Mouse (Mus musculus) hindbrain, embryonic 15.5 days (tissue): Measurements from ENCODE around the gene Hnrnph1. TPM values are rescaled to one million over a fixed set of nuclear protein-coding genes. Genes with fewer than 3 reads are reported as not detected.
A peak's percentile ranks its signal among the peaks of the same experiment; 100 is the strongest.

ENCODE experiments used
- ATAC-seq: fragments of 200-750 bp; cut with Nextera tagmentation; 2 replicates; pipeline ENCODE4 v1.8.0; 2017; ENCODE audit warnings: low read depth, moderate number of reproducible peaks, moderate TSS enrichment; ENCODE audit not compliant: low FRiP score
- H3K27ac ChIP-seq: fragments of 300-500 bp; sonication (generic); replicated peaks from 2 replicates; pipeline ENCODE4 v1.5.1; 2015; ENCODE audit warnings: mild to moderate bottlenecking, inconsistent platforms
- H3K27me3 ChIP-seq: fragments of 300-500 bp; sonication (generic); 2 replicates; pipeline ENCODE4 v1.6.1; 2015; ENCODE audit warnings: control low read depth, inconsistent platforms
- H3K36me3 ChIP-seq: fragments of 300-500 bp; sonication (generic); 2 replicates; pipeline ENCODE4 v1.6.1; 2015; ENCODE audit warnings: control low read depth, inconsistent platforms
- H3K4me1 ChIP-seq: fragments of 300-500 bp; sonication (generic); replicated peaks from 2 replicates; pipeline ENCODE4 v1.6.1; 2015; ENCODE audit warnings: control low read depth, inconsistent platforms
- H3K4me2 ChIP-seq: fragments of 300-500 bp; sonication (generic); 2 replicates; pipeline ENCODE4 v1.6.1; 2015; ENCODE audit warnings: moderate library complexity, mild to moderate bottlenecking, inconsistent platforms
- H3K4me3 ChIP-seq: fragments of 300-500 bp; sonication (generic); 2 replicates; pipeline ENCODE4 v1.5.1; 2015; ENCODE audit warnings: mild to moderate bottlenecking, inconsistent platforms
- H3K9ac ChIP-seq: fragments of 300-500 bp; sonication (generic); 2 replicates; pipeline ENCODE4 v1.6.1; 2015; ENCODE audit warnings: inconsistent platforms
- H3K9me3 ChIP-seq: fragments of 300-500 bp; sonication (generic); 2 replicates; pipeline ENCODE4 v1.6.1; 2016; ENCODE audit warnings: control low read depth, inconsistent platforms
- WGBS: fragments of 180-500 bp; shearing (Covaris S2); methylation state at CpG from one replicate; pipeline ENCODE4 v1.1.7; 2015; 5-methylcytosine and 5-hydroxymethylcytosine counted together
- polyA plus RNA-seq: library from polyadenylated mRNA; unstranded; fragments of >200 nt; fragmentation: Nextera tagmentation; extraction: Ambion mirVana; gene quantifications from 2 replicates; pipeline ENCODE4 v1.2.1, GENCODE M21; 2015

Gene Hnrnph1
- polyA plus RNA-seq, 1 experiment from 2014 or later = 418 TPM

DNA sequence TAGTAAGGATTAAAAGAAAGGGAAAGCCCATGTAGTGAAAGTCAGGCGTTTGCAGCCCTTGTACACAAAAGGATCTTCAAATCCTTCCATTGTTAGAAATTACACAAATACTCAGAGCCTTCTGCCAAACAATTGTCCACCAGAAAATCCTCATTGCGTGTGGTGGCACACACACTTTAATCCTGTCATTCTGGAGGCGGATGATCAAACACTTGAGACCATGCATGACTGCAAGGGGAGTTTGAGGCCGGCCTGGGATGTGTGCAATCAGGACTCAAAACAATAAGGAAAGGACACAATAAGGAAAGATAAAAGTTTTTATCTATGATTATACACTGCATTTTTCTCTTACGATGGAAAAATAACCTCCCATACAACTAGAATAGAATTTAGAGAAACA is 1.4 kb upstream of the Hnrnph1 start:
- Histone ChIP-seq H3K9ac (no peak overlapping the region), H3K4me2 (no peak overlapping the region), H3K27me3 (no peaks in the 10 kb centered on the region), H3K27ac (no peak overlapping the region), H3K36me3 (peaks cover 7% of the 10 kb centered on the region), H3K4me1 (peaks cover 40% of the 10 kb centered on the region), H3K4me3 (no peak overlapping the region), H3K9me3 (no peaks in the 10 kb centered on the region)
- WGBS = 83% methylated on average over 5 of the region's 5 CpGs
- no peak for ATAC-seq

DNA sequence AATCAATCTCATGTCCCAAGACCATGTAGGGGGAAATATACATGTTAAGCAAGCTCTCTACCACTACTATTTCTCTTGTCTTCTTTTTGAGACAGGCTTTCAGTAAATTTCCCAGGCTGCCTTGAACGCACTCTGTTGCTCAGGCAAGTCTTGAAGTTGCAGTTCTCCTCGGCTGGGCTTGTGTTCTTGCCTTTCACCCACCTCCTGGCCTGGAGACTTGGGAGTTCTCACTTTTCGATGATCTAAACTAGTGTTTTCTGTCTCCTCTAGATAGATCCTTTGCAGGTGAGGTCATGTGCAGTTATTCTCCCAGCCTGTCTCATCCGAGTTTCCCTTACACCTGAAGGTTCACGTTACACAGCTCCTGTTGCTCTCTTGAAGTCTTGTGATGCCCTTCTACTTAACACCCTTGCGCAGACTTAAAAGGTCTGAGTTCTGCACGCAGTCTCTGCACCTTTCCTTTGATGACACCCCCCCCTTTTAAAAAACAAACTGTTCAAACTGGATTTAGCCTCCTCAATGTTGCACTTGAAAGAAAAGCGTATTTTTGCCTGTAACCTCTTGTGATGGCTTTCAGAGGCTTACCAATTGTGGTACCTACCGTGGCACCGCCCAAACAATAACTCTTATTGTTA is 517 bp upstream of the Hnrnph1 start:
- Histone ChIP-seq H3K4me2 (peak overlapping the region; percentile 78), H3K9ac (peak overlapping the region; percentile 79), H3K27ac (peak overlapping the region; percentile 99), H3K4me3 (peak overlapping the region; percentile 98), H3K9me3 (no peaks in the 10 kb centered on the region), H3K4me1 (peaks cover 35% of the 10 kb centered on the region), H3K36me3 (peaks cover 7% of the 10 kb centered on the region), H3K27me3 (no peaks in the 10 kb centered on the region)
- no peak for ATAC-seq
- WGBS = 27% methylated on average over 10 of the region's 10 CpGs

DNA sequence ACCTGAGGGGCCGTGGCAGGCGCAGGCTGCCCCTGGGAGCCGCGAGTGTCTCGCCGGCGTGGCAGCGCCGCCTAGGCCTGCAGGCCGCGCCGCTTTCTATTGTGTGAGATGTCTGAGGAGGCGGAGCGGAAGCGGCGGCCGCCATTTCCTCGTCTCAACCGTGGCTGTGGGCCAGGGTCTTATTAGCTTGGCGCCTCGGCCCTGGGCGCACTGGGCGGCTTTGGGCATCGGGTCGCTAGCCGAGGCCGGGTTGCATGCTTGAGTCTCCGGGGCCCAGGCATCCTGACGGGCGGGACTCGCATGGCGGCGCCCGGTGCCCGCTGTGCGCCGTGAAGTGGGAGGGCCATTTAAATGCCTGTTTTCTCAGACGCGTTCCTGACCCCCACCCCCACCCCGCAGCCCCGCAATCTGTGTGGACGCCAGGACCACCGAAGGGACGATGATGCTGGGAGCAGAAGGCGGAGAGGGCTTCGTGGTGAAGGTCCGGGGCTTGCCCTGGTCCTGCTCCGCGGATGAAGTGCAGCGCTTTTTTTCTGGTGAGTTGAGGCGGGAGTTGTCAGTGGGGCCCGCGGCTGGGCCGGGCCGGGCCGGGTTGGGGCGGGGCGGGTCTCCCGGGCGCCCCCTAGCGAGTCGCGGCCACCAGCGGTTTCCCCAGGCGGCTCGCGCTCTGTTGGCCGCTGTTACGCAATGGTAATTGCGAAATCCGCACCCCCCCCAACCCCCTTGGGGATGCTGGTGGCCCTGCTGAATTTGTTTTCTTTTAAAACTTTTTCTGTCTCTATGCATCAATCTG is 1.3 kb downstream of the Hnrnph1 start:
- Histone ChIP-seq H3K27ac (peak overlapping the region; percentile 99), H3K9me3 (no peaks in the 10 kb centered on the region), H3K27me3 (no peaks in the 10 kb centered on the region), H3K9ac (peak overlapping the region; percentile 100), H3K4me1 (peaks cover 34% of the 10 kb centered on the region), H3K36me3 (peaks cover 18% of the 10 kb centered on the region), H3K4me3 (peak overlapping the region; percentile 98), H3K4me2 (peak overlapping the region; percentile 90)
- under 1% methylated on average over 61 of the region's 71 CpGs for WGBS
- peak; percentile 79 for ATAC-seq

DNA sequence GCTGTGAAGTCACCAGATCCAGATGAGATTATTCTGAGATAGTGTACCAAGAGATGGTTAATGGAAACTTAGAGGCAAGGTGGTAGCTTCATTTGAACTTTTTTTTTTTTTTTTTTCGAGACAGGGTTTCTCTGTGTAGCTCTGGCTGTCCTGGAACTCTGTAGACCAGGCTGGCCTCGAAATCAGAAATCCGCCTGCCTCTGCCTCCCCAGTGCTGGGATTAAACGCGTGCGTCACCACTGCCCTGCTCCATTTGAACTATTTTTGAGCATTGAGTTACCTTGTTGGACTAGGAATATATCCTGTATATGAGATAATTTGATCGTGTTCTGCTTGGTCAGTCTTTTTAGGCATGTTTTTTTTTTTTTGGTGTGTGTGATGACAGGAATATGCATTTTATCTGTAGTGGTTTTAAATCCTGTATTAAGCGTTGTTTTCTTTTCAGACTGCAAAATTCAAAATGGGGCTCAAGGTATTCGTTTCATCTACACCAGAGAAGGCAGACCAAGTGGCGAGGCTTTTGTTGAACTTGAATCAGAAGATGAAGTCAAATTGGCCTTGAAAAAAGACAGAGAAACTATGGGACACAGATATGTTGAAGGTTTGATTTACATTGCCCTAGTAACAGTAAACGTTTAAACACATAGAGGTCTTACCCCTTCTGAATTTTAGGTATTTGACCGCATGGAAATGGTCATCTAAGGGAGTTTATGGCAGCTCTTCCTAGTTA is 2.4 kb downstream of the Hnrnph1 start:
- no peak overlapping the region for H3K27ac ChIP-seq
- no peaks in the 10 kb centered on the region for H3K9me3 ChIP-seq
- H3K36me3 ChIP-seq = peaks cover 24% of the 10 kb centered on the region
- peak overlapping the region; percentile 90 for H3K4me2 ChIP-seq
- H3K4me1 ChIP-seq = peaks cover 34% of the 10 kb centered on the region
- H3K9ac ChIP-seq = peak overlapping the region; percentile 100
- no peaks in the 10 kb centered on the region for H3K27me3 ChIP-seq
- ATAC-seq = no peak
- whole genome bisulfite sequencing = 64% methylated on average over 12 of the region's 12 CpGs
- H3K4me3 ChIP-seq = peak overlapping the region; percentile 98

DNA sequence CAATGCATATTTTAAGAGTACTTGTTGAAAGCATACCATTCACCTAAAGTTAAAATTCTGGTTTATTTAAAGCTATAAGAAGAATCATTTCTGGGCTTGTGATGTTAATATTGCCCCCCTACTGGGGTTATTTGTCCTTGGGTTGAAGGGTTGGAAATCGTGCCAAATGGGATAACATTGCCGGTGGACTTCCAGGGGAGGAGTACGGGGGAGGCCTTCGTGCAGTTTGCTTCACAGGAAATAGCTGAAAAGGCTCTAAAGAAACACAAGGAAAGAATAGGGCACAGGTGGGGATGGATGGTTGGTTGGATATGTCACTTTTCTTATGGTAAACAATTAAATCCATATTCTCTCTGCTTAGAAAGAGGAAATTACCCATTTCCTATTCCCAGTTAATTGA is 4.5 kb downstream of the Hnrnph1 start:
- H3K9me3 ChIP-seq = no peaks in the 10 kb centered on the region
- no peaks in the 10 kb centered on the region for H3K27me3 ChIP-seq
- 13% methylated on average over 4 of the region's 4 CpGs for WGBS
- peak overlapping the region; percentile 56 for H3K4me2 ChIP-seq
- peaks cover 37% of the 10 kb centered on the region for H3K36me3 ChIP-seq
- H3K4me1 ChIP-seq = peaks cover 30% of the 10 kb centered on the region
- no peak overlapping the region for H3K27ac ChIP-seq
- H3K9ac ChIP-seq = no peak overlapping the region
- ATAC-seq = no peak
- peak overlapping the region; percentile 30 for H3K4me3 ChIP-seq

DNA sequence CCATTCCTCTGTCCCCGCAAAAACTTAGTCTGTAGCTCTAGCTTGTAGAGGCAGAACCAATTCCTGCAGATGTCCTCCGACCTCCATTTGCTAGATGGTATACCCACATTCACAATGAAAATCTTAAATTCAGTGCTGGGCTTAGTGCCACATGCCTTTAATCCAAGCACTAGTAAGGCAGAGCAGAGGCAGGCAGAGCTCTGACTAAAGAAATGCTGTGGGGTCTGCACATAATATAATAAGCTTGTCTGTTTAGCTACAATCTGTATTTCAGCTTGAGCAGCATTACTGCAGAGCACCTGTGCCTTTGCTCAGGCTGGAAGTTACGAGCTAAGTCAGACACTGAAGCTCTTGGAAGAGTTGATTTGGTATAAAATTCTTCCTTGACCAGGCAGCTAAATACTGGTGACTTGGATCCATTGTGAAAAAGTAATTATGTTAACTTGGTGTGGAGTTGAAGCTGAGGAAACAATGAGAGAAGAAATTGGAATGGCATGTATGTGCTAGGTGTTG is 10.4 kb downstream of the Hnrnph1 start:
- no peak for ATAC-seq
- no peaks in the 10 kb centered on the region for H3K9me3 ChIP-seq
- no peaks in the 10 kb centered on the region for H3K4me1 ChIP-seq
- H3K9ac ChIP-seq = no peak overlapping the region
- WGBS = 74% methylated on average over 3 of the region's 3 CpGs
- no peak overlapping the region for H3K27ac ChIP-seq
- H3K27me3 ChIP-seq = no peaks in the 10 kb centered on the region
- H3K4me2 ChIP-seq = no peak overlapping the region
- peaks cover 76% of the 10 kb centered on the region for H3K36me3 ChIP-seq
- H3K4me3 ChIP-seq = no peak overlapping the region

DNA sequence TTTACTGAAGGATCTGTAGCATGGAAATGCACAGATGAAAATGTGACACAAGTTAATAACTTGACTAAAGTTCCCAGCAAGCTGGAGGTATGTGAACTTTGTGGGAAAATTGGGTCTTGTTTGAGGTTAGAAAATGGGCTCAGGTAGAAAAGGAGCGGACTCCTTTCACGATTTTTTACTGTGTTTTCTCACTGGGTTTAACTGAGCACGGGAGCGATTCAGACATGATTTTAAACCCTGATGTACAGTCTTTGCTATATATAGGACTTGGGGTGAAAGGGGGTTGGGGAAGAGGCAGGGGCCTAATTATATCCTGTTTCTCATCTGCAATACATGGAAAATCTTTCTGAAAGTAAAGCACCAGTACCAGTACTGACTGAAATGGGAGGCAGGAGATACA is 10.9 kb downstream of the Hnrnph1 start:
- Histone ChIP-seq H3K27me3 (no peaks in the 10 kb centered on the region), H3K4me2 (no peak overlapping the region), H3K9me3 (no peaks in the 10 kb centered on the region), H3K9ac (no peak overlapping the region), H3K4me3 (no peak overlapping the region), H3K27ac (no peak overlapping the region), H3K36me3 (peaks cover 76% of the 10 kb centered on the region), H3K4me1 (no peaks in the 10 kb centered on the region)
- ATAC-seq = no peak
- WGBS = 88% methylated on average over 4 of the region's 4 CpGs

DNA sequence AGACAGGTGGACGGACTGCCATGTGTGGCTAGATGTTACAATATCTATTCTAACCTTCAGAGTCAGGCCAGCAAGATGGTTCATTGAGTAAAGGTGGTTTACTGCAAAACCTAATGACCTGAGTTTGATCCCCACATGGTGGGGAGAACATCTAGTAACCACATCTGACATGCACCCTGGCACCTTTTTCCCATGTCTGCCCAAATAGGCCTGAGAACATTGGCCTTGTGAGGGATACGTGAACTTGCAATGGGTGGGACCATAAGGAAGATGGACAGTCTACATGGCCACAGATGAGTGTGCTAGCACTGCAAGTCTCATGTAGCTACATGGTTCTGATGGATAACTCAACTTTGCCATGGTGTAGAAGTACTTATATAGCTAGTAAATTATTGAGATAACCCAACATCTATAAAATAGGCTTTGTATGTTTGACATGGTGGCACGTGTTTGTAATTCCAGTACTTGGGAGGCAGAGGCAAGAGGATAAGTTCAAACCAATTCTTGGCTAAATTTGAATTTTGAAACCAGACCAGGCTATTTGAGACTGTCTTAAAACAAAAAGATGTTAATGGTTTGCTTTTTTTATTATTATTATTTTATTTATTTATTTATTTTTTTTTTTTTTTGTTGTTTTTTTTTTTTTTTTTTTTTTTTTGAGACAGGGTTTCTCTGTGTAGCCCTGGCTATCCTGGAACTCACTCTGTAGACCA is 11.6 kb downstream of the Hnrnph1 start:
- Histone ChIP-seq H3K4me3 (no peak overlapping the region), H3K36me3 (peaks cover 76% of the 10 kb centered on the region), H3K4me1 (no peaks in the 10 kb centered on the region), H3K9me3 (no peaks in the 10 kb centered on the region), H3K9ac (no peak overlapping the region), H3K4me2 (no peak overlapping the region), H3K27me3 (no peaks in the 10 kb centered on the region), H3K27ac (no peak overlapping the region)
- no peak for ATAC-seq
- 95% methylated on average over 3 of the region's 3 CpGs for WGBS

DNA sequence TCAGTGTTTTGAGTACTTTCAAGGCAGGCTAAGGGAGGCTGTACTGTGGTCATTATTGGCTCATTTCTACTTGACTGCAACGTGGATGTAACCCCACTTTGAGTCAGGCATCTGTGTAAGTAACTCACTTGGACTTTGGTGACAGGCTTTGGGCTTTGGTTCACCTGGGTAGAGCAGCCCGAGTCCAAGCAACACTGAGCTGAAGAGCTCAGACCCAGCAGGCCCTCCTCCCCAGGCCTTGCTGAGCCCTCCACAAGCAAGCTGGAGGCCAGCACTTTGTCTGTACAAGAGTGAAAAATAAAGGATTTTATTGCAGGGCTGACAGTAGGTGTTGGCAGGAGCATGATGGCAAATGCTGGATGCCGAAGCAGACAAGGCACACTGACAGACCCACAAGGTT is 12.2 kb downstream of the Hnrnph1 start:
- Histone ChIP-seq H3K36me3 (peaks cover 78% of the 10 kb centered on the region), H3K4me2 (no peak overlapping the region), H3K4me1 (no peaks in the 10 kb centered on the region), H3K27ac (no peak overlapping the region), H3K9me3 (no peaks in the 10 kb centered on the region), H3K9ac (no peak overlapping the region), H3K27me3 (no peaks in the 10 kb centered on the region), H3K4me3 (no peak overlapping the region)
- 80% methylated on average over 3 of the region's 3 CpGs for WGBS
- no peak for ATAC-seq

DNA sequence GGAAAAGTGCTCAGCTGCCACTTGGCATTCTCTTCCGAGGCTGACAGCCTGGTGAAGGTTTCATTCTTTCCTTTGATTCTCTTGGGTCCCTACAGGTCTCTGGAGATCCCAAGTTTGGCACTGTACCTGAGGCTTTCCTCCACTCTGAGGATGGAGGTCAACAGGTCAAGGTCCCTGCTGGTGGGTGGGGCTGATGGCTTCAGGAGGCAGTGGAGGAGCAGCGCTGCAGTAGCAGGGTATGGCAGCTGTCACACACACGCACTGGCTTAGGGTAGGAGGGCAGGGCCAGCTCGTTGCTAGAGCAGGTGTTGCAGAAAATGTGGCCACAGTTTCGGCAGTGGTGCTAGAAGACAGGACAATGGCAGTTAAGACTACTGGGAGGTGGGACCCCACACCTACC is 12.8 kb downstream of the Hnrnph1 start:
- H3K9me3 ChIP-seq = no peaks in the 10 kb centered on the region
- H3K9ac ChIP-seq = no peak overlapping the region
- H3K4me3 ChIP-seq = no peak overlapping the region
- 71% methylated on average over 5 of the region's 5 CpGs for WGBS
- H3K36me3 ChIP-seq = peaks cover 81% of the 10 kb centered on the region
- H3K27me3 ChIP-seq = no peaks in the 10 kb centered on the region
- no peak overlapping the region for H3K4me2 ChIP-seq
- H3K27ac ChIP-seq = no peak overlapping the region
- peak; percentile 32; the same call in 1 of the 2 replicates for ATAC-seq
- H3K4me1 ChIP-seq = no peaks in the 10 kb centered on the region

DNA sequence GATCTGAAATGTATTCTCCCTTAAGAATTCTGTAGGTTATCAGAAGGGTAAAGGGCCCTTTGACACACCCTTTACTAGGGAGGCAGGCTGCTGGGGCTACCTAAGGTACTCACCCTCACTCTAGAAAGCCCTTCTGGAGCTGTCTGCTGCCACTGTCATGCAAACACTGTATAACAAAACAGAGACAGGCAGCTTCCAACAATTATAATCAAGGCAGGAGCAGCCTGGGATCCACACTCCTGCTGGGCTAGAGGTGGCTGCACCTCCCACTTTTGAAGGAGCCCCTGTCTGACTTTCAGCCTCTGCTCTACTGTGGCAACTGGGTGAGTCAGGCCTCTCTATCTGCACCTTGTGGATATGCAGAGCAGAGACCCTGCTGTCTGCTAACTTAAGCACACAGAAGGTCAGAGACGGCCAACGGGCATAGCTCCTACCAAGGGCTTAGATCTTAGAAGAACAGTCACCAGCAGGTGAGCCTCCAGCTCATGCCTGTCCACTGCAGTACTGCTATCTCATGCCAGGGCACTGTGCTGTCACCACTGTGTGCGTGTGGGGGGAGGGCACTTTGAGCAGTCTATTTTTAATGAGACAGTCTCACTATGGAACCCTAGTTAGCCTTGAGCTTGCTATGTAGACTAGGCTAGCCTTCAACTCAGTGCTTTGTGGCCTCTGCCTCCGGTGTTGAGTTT is 14.6 kb downstream of the Hnrnph1 start:
- ATAC-seq = no peak
- H3K27ac ChIP-seq = no peak overlapping the region
- no peak overlapping the region for H3K4me3 ChIP-seq
- H3K4me2 ChIP-seq = no peak overlapping the region
- no peaks in the 10 kb centered on the region for H3K4me1 ChIP-seq
- no peaks in the 10 kb centered on the region for H3K9me3 ChIP-seq
- 89% methylated on average over 4 of the region's 4 CpGs for WGBS
- H3K36me3 ChIP-seq = peaks cover 74% of the 10 kb centered on the region
- no peak overlapping the region for H3K9ac ChIP-seq
- no peaks in the 10 kb centered on the region for H3K27me3 ChIP-seq
